Comparison of ENCODE assay signal across 11 mouse cellular contexts in the genomic region with DNA sequence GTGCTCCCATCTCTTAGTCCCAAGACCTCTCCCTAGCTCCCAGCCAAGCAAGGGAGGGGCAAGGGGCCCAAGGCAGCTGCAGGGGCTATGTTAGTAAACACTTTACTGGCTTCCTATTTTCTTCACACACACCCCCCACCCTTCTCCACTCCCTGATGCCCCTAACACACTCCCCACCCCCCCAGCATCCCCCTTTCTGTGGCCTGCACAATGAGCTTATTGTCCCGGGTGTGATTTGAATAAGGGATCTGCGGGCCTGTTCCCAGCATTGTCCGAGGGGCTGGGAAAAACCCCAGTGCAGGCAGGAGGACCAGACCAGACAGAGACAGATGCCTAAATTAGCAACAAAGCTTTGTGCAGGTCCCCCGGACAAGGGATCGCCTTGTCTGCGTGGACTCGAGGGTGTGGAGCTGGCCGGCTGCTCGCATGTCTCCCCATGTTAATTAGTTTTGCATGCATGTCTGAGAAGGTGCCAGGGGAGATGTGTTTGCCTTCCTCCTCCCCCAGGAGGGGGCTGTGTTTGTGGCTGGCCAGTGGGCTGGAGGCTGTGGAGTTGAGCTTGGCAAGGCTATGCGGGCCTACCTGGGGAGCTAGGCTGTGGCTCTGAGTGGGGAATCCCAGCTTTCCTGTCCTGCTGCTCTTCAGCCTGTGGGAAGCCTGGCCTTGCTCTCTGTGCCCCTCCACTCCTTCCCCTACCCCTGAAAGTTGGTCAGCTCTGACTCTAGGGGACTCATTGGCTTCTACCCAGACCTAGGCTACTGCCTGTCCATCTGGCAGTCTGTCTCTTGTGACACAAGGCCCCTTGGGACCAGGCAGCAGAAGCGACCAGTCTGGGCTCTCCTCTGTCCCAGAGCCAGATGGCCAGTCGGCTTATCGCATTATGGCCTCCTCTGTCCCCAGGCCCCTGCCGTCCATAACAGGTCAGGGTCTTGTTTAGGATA. TPM values are rescaled to one million over a fixed set of nuclear protein-coding genes. Genes with fewer than 3 reads are reported as not detected.
DNase-seq lines count a peak whose midpoint lies in the region; ATAC-seq and TF ChIP-seq lines count a peak whose summit lies in the region.
"Had no signal": no experiment of that assay in that cellular context is flagged by ENCODE, and none has a peak within 500 bp of the region (broad histone marks: within the 10 kb centered on the region; RNA-seq: fewer than 3 reads in every experiment).

No protein-coding gene starts in this region.

- H3K9me3 ChIP-seq in CH12.LX (replicated peaks; ENCODE audit: low read length): no peaks in the 10 kb centered on the region
- H3K9me3 ChIP-seq in hindbrain, embryonic 10.5 days: no peaks in the 10 kb centered on the region
- no peaks in the 10 kb centered on the region for H3K9me3 ChIP-seq in midbrain, embryonic 14.5 days (ENCODE audit: control insufficient read depth, low read length)
- no peaks in the 10 kb centered on the region for H3K9me3 ChIP-seq in lung, postnatal 0 days (ENCODE audit: low read length)
- H3K9me3 ChIP-seq: heart, embryonic 15.5 days; megakaryocyte, embryonic 14.5 days had no signal

- no peaks in the 10 kb centered on the region for H3K36me3 ChIP-seq in CH12.LX (replicated peaks in 1 of 2; ENCODE audit: control insufficient read depth in 1 of 2, insufficient read depth in 1 of 2, low read length in 1 of 2)
- peaks cover 64% of the 10 kb centered on the region for H3K36me3 ChIP-seq in hindbrain, embryonic 10.5 days
- peaks cover 22% of the 10 kb centered on the region for H3K36me3 ChIP-seq in midbrain, embryonic 14.5 days (ENCODE audit: control insufficient read depth, insufficient read depth, low read length)
- H3K36me3 ChIP-seq in lung, postnatal 0 days (ENCODE audit: insufficient read depth, low read length): no peaks in the 10 kb centered on the region
- H3K36me3 ChIP-seq: heart, embryonic 15.5 days had no signal

- no peak overlapping the region for H3K27ac ChIP-seq in CH12.LX (ENCODE audit: insufficient read depth, low read depth)
- peak overlapping the region; percentile 97 for H3K27ac ChIP-seq in hindbrain, embryonic 10.5 days
- peak overlapping the region; percentile 88 for H3K27ac ChIP-seq in midbrain, embryonic 14.5 days (replicated peaks; ENCODE audit: low read depth, low read length)
- H3K27ac ChIP-seq in lung, postnatal 0 days (ENCODE audit: low read length): no peak overlapping the region
- H3K27ac ChIP-seq: heart, embryonic 15.5 days had no signal

- no peak overlapping the region for H3K4me3 ChIP-seq in CH12.LX (replicated peaks in 1 of 3; ENCODE audit: low read depth in 2 of 3, low read length in 2 of 3, poor library complexity in 1 of 3)
- H3K4me3 ChIP-seq in hindbrain, embryonic 10.5 days: peak overlapping the region; percentile 21
- no peak overlapping the region for H3K4me3 ChIP-seq in midbrain, embryonic 14.5 days (replicated peaks; ENCODE audit: low read depth, low read length)
- no peak overlapping the region for H3K4me3 ChIP-seq in lung, postnatal 0 days (ENCODE audit: low read depth, low read length)
- H3K4me3 ChIP-seq: heart, embryonic 15.5 days; megakaryocyte, embryonic 14.5 days had no signal

- H3K27me3 ChIP-seq in CH12.LX (replicated peaks): peaks cover 90% of the 10 kb centered on the region
- H3K27me3 ChIP-seq in hindbrain, embryonic 10.5 days (ENCODE audit: insufficient read depth, poor library complexity, severe bottlenecking): peaks cover 88% of the 10 kb centered on the region
- H3K27me3 ChIP-seq in midbrain, embryonic 14.5 days (ENCODE audit: control insufficient read depth, insufficient read depth, low read length): no peaks in the 10 kb centered on the region
- H3K27me3 ChIP-seq in lung, postnatal 0 days (replicated peaks; ENCODE audit: insufficient read depth, low read length): peaks cover 8% of the 10 kb centered on the region; the same call in 1 of the 2 replicates

- no peak for TF ChIP-seq POLR2A in CH12.LX (IDR thresholded peaks at IDR 0.05; ENCODE audit: low read depth, low read length)

- in situ Hi-C loops in CH12.LX (cut with MboI; ENCODE audit: low pct_ligation_motif_present, low pct_unique_long_range_greater_than_20kb, low sequenced_read_pairs): no loop called here

- dilution Hi-C loops in CH12.LX (cut with MboI; ENCODE audit: extremely low pct_ligation_motif_present, extremely low pct_unique_long_range_greater_than_20kb, low sequenced_read_pairs): no loop called here

- no peak for TF ChIP-seq CTCF in CH12.LX (conservative IDR thresholded peaks at IDR 0.05 in 1 of 2, IDR thresholded peaks at IDR 0.05 in 1 of 2; ENCODE audit: low read depth in 2 of 2, low read length in 2 of 2)
- no peak for TF ChIP-seq CTCF in lung, postnatal 0 days (IDR thresholded peaks at IDR 0.05)

- TF ChIP-seq EP300 in CH12.LX (IDR thresholded peaks at IDR 0.05; ENCODE audit: low read length): no peak
- TF ChIP-seq EP300 in lung, postnatal 0 days (IDR thresholded peaks at IDR 0.05): no peak

- WGBS in hindbrain, embryonic 10.5 days: 14% methylated on average over 14 of the region's 14 CpGs
- 8% methylated on average over 14 of the region's 14 CpGs for WGBS in midbrain, embryonic 14.5 days
- 38% methylated on average over 14 of the region's 14 CpGs for WGBS in lung, postnatal 0 days

- H3K4me2 ChIP-seq in CH12.LX (ENCODE audit: insufficient read depth, low read depth, poor library complexity, severe bottlenecking): peak overlapping the region; percentile 19; the same call in 1 of the 2 replicates
- H3K4me2 ChIP-seq in midbrain, embryonic 14.5 days (ENCODE audit: low read length): peak overlapping the region; percentile 5; the same call in 1 of the 2 replicates
- no peak overlapping the region for H3K4me2 ChIP-seq in lung, postnatal 0 days (replicated peaks; ENCODE audit: low read depth, low read length)
- H3K4me2 ChIP-seq: heart, embryonic 15.5 days had no signal

- ATAC-seq in midbrain, embryonic 14.5 days (ENCODE audit: low FRiP score, low TSS enrichment): peak; percentile 88
- ATAC-seq in lung, postnatal 0 days: no peak

- H3K9ac ChIP-seq in CH12.LX (ENCODE audit: insufficient read depth, low read depth): no peak overlapping the region
- H3K9ac ChIP-seq in midbrain, embryonic 14.5 days (replicated peaks; ENCODE audit: low read length): peak overlapping the region; percentile 36; the same call in 1 of the 2 replicates
- H3K9ac ChIP-seq in lung, postnatal 0 days (replicated peaks; ENCODE audit: low read depth): no peak overlapping the region
- H3K9ac ChIP-seq: heart, embryonic 15.5 days had no signal

- TF ChIP-seq RAD21 in CH12.LX (IDR thresholded peaks at IDR 0.05; ENCODE audit: low read depth, low read length): no peak

- peaks cover 16 to 17% of the 10 kb centered on the region in 2 experiments for H3K4me1 ChIP-seq in CH12.LX (ENCODE audit: control insufficient read depth in 1 of 2, insufficient read depth in 2 of 2)
- H3K4me1 ChIP-seq in hindbrain, embryonic 10.5 days (replicated peaks): peaks cover 88% of the 10 kb centered on the region
- peaks cover 51% of the 10 kb centered on the region for H3K4me1 ChIP-seq in midbrain, embryonic 14.5 days (ENCODE audit: control insufficient read depth, insufficient read depth, low read length)
- H3K4me1 ChIP-seq in lung, postnatal 0 days (ENCODE audit: insufficient read depth, low read depth, low read length): no peaks in the 10 kb centered on the region
- H3K4me1 ChIP-seq: megakaryocyte, embryonic 14.5 days had no signal

- DNase-seq in CH12.LX (ENCODE audit: extremely low read depth): no peak
- DNase-seq in embryo, embryonic 10 days (ENCODE audit: low spot score): peak; percentile 63
- peak; percentile 89 for DNase-seq in hindbrain, embryonic 10.5 days (ENCODE audit: low spot score)
- DNase-seq in midbrain, embryonic 14.5 days: peak; percentile 76
- DNase-seq in spleen, postnatal 10 days (ENCODE audit: low spot score in 2 of 2): no peak
- DNase-seq in gastrocnemius, adult 8-10 months (ENCODE audit: low spot score in 2 of 2): no peak
- DNase-seq in lung, postnatal 0 days (ENCODE audit: low spot score): no peak
- DNase-seq in thymus, postnatal 0 days (ENCODE audit: low spot score): no peak
- DNase-seq: kidney, postnatal 14 days had no signal

- H3K79me2 ChIP-seq in CH12.LX (replicated peaks; ENCODE audit: control insufficient read depth, extremely low read depth, insufficient read depth, poor library complexity, severe bottlenecking): no peaks in the 10 kb centered on the region

TF ChIP-seq in CH12.LX, 34 proteins besides CTCF, POLR2A, EP300 and RAD21:
- TF ChIP-seq MEF2A (IDR thresholded peaks at IDR 0.05; ENCODE audit: borderline replicate concordance, low read depth, low read length) (peak; percentile 60; the same call in 1 of the 2 replicates), JUND (conservative IDR thresholded peaks at IDR 0.05; ENCODE audit: low read depth, low read length) (no peak)

RNA-seq across cellular contexts. Expression of a gene that starts 59.8 kb away (rescaled TPM):
- total RNA-seq in CH12.LX (2012; rRNA removed) (62.1 and 71.9 TPM in 2 replicates), CH12.LX (2014; rRNA removed) (53.1 and 60.5 TPM in 2 replicates)
- 116 and 135 TPM in 2 replicates for polyA plus RNA-seq in CH12.LX (2012; ENCODE audit: insufficient read length, low read depth)
- 38.5 and 43.0 TPM in 2 replicates for polyA plus RNA-seq in hindbrain, embryonic 10.5 days (2016; fragmentation: Nextera tagmentation; extraction: Ambion mirVana)
- 20.2 and 24.7 TPM in 2 replicates for polyA plus RNA-seq in midbrain, embryonic 14.5 days (2014; fragmentation: Nextera tagmentation; extraction: Ambion mirVana)
- total RNA-seq in gastrocnemius, adult 8-10 months (2022): 10 to 100 TPM; 26.0 to 43.5 (median 38.1) TPM
- 32.3 and 39.9 TPM in 2 replicates for polyA plus RNA-seq in lung, postnatal 0 days (2015; fragmentation: Nextera tagmentation; extraction: Ambion mirVana)
- 38.5 and 40.4 TPM in 2 replicates for polyA plus RNA-seq in thymus, postnatal 0 days (2015; fragmentation: Nextera tagmentation; extraction: Ambion mirVana)

Comparison
In these comparisons a context has a peak if more than half of its experiments do, and no peak if none do; other contexts are left out.
1. DNase-seq: peak in embryo, embryonic 10 days (single experiment), hindbrain, embryonic 10.5 days (single experiment) and midbrain, embryonic 14.5 days (single experiment); none in CH12.LX (single experiment), spleen, postnatal 10 days (0 of 2), gastrocnemius, adult 8-10 months (0 of 2), lung, postnatal 0 days (single experiment) and thymus, postnatal 0 days (single experiment).
2. H3K27ac ChIP-seq: peak in hindbrain, embryonic 10.5 days (single experiment) and midbrain, embryonic 14.5 days (single experiment); none in CH12.LX (single experiment) and lung, postnatal 0 days (single experiment).